Mouse (Mus musculus): ENCODE results near the gene Tes3-ps.
A peak's percentile ranks its signal among the peaks of the same experiment; 100 is the strongest.

Tes3-ps gene

GRCm38 (mm10) chr13:49492376-49493368, at the start of gene Tes3-ps:
Gene Tes3-ps (plus strand): TSS chr13:49493318.
- no peak for DNase-seq (ENCODE audit: low read depth, low spot score)

- no peak for DNase-seq (ENCODE audit: low read depth, low spot score)
These were observed 48.7 kb upstream of the Tes3-ps start for GRCm38 (mm10) chr13:49444451-49444850.

DNA sequence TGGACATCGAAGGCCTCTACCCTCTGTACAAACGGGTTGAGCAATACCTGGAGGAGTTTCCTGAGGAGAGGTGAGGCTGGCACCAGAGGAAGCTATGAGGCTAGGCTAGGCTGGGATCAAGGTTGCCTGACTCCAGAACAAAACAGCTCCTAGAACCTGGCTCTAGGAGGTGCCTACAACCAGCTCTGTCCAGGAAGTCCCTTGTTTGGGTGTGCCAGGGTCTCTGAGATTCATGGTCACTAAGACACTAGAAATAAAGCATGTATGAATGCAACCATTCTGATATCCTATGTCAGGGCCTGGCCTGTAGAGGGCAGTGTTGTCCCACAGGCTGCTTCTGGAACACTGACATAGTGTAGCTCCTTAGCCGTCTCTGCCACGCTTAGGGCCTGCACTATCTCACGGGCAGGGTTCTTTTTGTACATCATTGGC, 43.8 kb upstream of the Tes3-ps start:
- DNase-seq (ENCODE audit: low read depth, low spot score): peak; percentile 71

GRCm38 (mm10) chr13:49460276-49460675, 32.8 kb upstream of the Tes3-ps start:
- no peak for DNase-seq (ENCODE audit: low read depth, low spot score)

DNA sequence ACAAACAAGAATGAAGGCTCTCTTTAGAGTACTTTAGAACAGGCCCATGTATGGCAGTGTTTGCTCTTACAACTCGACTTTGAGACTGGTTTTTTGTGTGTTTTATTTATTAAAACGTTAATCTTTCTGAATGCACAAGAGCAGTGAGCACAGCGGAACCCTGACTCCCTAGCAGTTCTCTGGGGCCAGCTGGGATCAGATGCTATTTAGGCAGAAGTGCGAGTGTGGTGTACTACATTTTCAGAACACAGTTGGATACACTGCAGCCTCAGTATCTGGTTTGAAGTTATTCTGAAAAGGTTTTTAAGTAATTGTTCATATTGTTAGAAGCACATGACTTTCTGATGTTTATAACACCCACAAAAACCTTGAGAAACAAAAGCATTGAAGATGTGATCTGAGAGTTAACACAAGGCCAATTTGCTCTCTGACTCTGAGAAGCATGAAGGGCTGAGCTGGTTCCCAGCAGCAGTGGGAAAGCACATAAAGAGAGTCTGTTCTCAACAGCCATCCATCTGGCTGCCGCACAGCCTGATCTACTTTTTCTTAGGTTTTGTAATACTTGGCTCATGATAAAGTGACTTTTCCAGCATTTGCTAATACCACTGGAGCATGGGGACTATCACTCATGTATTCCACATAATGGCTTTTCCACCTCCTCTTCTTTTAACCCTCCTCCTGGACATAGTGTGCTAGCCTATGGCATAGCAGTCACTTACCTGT, 32.3 kb upstream of the Tes3-ps start:
- no peak for DNase-seq (ENCODE audit: low read depth, low spot score)

GRCm38 (mm10) chr13:49461458-49462132, 31.5 kb upstream of the Tes3-ps start:
- DNase-seq (ENCODE audit: low read depth, low spot score): no peak

- DNase-seq (ENCODE audit: low read depth, low spot score): no peak
These were observed 30.2 kb upstream of the Tes3-ps start for GRCm38 (mm10) chr13:49462921-49463320.

DNA sequence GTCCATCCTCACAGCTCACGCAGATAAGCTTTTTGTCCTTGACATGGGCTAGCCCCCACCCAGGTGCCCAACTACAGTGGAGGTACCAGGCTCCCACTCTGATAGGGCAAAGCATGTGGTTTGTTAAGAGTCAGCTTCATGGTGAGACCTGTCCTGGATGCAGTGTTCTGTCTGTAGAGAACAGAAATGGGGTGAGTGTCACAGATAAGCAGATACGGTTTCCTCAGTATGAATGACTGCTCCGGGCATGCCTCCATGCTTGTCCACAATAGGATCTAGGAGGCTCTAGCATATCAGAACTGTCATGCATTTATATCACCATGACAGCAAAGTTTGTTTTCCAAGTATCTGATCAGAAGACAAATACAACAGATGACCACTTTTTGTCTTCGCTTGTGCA, 27.2 kb upstream of the Tes3-ps start:
- DNase-seq (ENCODE audit: low read depth, low spot score): no peak

DNA sequence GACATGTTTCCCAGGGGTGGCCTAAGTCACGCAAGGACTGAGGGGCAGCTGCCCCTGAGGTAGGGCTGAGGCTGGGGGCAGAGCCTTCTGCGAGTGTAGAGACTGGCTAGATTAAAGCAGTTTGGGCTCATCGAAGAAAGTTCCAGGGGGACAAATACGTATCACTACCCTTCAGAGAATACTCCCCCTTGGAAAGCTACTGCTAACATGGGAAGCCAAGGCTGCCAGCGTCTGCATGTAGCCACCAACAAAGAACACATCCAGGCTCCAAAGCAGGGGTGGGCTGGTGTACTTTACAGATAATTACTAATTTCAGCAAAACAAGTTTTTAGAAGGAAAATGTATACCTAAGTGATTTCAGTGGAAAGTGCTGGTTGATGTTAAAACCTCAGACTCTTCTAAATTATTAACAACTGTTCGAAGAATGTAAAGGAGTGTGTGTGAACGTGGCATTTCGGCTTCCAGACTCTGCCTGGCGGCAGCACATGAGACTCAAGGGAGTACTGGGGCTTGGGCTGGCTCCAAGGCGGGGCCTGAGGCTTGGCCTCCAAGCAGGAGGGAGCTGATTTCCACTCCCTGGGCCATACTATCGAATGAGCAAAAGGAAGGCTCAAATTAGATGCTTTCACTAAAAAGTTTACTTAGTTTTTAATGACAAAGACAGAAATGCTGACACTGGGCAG, 26.6 kb upstream of the Tes3-ps start:
- DNase-seq (ENCODE audit: low read depth, low spot score): no peak

- no peak for DNase-seq (ENCODE audit: low read depth, low spot score)
These were observed 25.5 kb upstream of the Tes3-ps start for GRCm38 (mm10) chr13:49467585-49467984.

DNA sequence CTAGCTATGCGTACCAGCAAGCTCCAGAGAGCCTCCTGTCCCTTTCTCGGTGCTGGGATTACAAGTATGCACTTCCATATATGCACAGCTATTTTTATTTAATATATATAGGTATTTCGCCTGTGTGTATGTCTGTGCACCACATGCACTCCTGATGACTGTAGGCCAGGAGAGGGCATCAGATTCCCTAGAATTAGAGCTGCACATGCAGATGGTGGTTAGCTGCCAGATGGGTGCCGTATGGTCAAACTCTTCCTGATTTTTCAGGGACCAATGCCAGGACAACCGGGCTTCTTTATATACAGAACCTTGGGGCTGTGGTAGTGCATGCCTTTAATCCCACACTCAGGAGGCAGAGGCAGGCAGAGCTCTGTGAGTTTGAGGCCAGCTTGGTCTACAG, 24.1 kb upstream of the Tes3-ps start:
- DNase-seq (ENCODE audit: low read depth, low spot score): no peak

DNA sequence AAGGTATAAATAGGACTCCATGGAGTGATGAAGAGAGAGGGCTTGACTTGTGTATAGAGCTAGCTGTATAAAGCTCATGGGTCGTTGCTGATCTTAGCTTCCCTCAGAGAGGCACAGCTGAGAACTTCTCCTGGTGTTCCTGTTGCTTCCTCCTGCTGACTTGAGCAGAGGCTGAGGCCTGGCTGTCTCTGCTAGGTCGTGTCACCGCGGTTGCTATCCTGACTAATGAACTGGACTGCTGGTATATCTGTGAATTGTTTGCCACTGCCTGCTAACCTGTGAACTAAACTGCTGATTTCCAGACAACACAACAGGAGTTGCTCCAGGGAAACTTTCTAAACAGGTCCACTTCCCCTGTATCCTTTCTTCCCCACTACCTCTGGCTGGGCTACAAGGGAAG, 22.8 kb upstream of the Tes3-ps start:
- no peak for DNase-seq (ENCODE audit: low read depth, low spot score)

- no peak for DNase-seq (ENCODE audit: low read depth, low spot score)
These were observed 22.3 kb upstream of the Tes3-ps start for GRCm38 (mm10) chr13:49470806-49471205.

GRCm38 (mm10) chr13:49471981-49472675, 21.0 kb upstream of the Tes3-ps start:
- DNase-seq (ENCODE audit: low read depth, low spot score): no peak

GRCm38 (mm10) chr13:49472676-49473005, 20.5 kb upstream of the Tes3-ps start:
- no peak for DNase-seq (ENCODE audit: low read depth, low spot score)

- no peak for DNase-seq (ENCODE audit: low read depth, low spot score)
These were observed 15.2 kb upstream of the Tes3-ps start for GRCm38 (mm10) chr13:49477887-49478286.

DNA sequence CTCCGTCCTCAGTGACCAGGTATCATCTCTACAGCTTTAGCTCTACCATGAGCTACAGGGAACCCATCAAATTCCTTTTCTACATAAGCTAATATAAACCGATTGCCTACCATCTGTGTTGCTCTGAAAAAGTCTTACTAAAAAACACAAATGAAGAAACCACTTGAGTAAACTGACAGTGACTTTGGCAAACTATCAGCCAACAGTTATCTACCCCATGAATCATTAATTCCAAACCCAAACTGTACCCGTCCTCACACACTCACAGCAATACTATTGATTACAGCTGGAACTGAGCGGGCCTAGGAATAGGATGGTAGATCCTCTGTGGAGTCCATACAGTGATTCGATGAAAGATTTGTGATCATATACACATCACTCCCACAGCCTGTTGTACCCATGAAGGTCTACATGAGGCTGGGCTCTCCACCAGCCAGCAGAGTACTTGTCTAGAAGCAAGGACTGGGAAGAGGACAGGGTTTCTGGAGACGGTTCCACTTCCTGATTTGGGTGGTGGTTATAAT, 14.2 kb upstream of the Tes3-ps start:
- DNase-seq (ENCODE audit: low read depth, low spot score): no peak

GRCm38 (mm10) chr13:49479399-49479798, 13.7 kb upstream of the Tes3-ps start:
- no peak for DNase-seq (ENCODE audit: low read depth, low spot score)

DNA sequence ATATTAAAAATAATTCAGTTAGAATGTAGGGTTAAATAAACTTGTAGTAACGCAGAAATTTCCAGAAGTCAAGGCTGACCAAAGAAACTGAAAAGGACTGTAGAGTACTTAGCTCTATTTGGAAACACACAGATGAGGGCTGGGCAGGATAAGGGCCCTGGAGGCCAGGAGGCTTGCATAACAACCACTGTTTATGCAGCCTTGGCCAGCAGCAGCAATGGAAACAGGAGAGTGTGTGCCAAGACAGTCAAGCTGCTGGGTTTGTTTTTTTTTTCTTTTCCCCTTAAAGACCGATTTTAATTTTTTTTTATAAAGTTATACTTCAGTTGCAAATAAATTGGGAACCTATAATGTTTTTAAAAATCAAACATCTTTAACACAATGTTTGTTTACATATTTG, 13.1 kb upstream of the Tes3-ps start:
- DNase-seq (ENCODE audit: low read depth, low spot score): no peak

DNA sequence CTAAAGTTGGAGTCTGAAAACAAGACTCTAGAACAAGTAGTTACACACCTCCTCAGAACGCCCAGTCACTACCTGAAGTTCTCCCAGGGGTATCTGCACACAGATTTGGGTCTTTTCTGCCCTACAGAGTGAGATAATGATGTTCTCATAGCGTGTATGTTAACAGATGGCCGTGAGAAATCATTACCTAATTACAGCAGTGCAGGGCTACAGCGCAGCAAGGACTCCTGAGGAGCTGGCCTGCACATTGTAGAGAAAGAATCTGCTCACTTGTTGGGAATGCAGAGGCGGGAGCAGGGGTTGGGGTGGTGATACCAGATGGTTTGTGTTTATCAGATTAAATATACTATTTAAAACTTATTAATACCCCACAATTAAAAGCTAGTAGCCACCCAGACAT, 12.6 kb upstream of the Tes3-ps start:
- DNase-seq (ENCODE audit: low read depth, low spot score): no peak

- no peak for DNase-seq (ENCODE audit: low read depth, low spot score)
These were observed 7.7 kb upstream of the Tes3-ps start for GRCm38 (mm10) chr13:49485388-49485787.

Measured in R1 (cell line).